Mouse (Mus musculus): ENCODE measurements around the gene Pde6d.

DNA sequence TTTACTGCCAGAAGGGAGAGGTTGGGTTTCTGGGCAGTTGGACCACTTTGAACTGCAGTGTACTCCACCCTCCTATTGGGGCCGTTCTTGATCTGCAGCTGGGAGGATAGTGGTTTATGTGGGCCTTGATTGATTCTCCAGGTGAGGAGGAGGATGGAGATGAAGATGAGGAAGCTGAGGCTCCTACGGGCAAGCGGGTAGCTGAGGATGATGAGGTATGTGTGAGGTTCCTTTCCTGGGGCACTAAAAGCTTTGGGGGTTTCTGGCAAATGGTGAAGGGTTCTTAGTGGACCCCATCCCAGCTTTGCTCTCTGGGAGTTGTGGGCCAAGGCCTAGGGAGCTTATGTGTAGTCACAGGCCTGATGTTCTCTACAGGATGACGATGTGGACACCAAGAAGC, 52.8 kb downstream of the Pde6d start:
- TF ChIP-seq CTCF (conservative IDR thresholded peaks at IDR 0.05; ENCODE audit: low read length) (no peak), NANOG (IDR thresholded peaks at IDR 0.05; ENCODE audit: borderline replicate concordance, low read length) (no peak), POU5F1 (IDR thresholded peaks at IDR 0.05; ENCODE audit: borderline replicate concordance, low read length) (no peak)
